Mouse (Mus musculus) embryonic fibroblast, embryonic 13.5 days (primary cell): Measurements from ENCODE around the gene Gcsh.

ENCODE experiments used
- CTCF ChIP-seq: IDR thresholded peaks from 2 replicates; pipeline ENCODE4 v1.5.1; 2011; ENCODE audit warnings: mild to moderate bottlenecking, control low read depth, low read length, moderate library complexity, borderline replicate concordance; ENCODE audit not compliant: insufficient read depth
- POLR2A ChIP-seq: IDR thresholded peaks from 2 replicates; pipeline ENCODE4 v1.6.1; 2011; ENCODE audit warnings: low read depth, mild to moderate bottlenecking, control low read depth, low read length, moderate library complexity

DNA sequence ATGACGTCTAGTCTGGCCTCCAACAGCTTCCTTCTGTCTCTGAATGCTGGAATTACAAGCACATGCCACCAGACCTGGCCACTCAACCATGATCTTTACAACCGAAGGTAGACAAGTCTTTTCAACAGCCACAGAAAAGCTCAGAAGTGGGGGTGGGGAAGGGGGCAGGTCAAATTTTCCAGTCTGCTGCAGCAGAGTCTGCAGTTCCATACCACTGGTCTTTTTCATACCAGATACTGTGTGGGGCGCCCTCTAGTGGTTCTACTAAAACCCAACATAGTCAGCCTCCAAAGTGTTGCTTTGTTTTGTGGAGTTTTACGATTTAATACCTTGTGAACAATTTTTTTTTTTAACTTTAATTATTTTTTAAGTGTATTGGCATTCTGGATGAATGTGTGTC lies 13.2 kb downstream of the Gcsh start:
- TF ChIP-seq CTCF, result no peak
- no peak for TF ChIP-seq POLR2A
